Mouse (Mus musculus) midbrain, embryonic 12.5 days (tissue): ENCODE results near the gene Lrrn1. TPM values are rescaled to one million over a fixed set of nuclear protein-coding genes. Genes with fewer than 3 reads are reported as not detected.
A peak's percentile ranks its signal among the peaks of the same experiment; 100 is the strongest.

ENCODE experiments used
- ATAC-seq: fragments of 200-750 bp; cut with Nextera tagmentation; 2 replicates; pipeline ENCODE4 v1.8.0; 2017; ENCODE audit warnings: low read depth, moderate TSS enrichment, moderate library complexity; ENCODE audit not compliant: low FRiP score
- H3K27ac ChIP-seq: fragments of 300-500 bp; sonication (generic); replicated peaks from 2 replicates; pipeline ENCODE4 v1.5.1; 2016; ENCODE audit warnings: mild to moderate bottlenecking
- H3K27me3 ChIP-seq: fragments of 300-500 bp; sonication (generic); 2 replicates; pipeline ENCODE4 v1.6.1; 2016; ENCODE audit warnings: mild to moderate bottlenecking
- H3K36me3 ChIP-seq: fragments of 300-500 bp; sonication (generic); 2 replicates; pipeline ENCODE4 v1.6.1; 2016
- H3K4me1 ChIP-seq: fragments of 300-500 bp; sonication (generic); 2 replicates; pipeline ENCODE4 v1.6.1; 2016
- H3K4me2 ChIP-seq: fragments of 300-500 bp; sonication (generic); replicated peaks from 2 replicates; pipeline ENCODE4 v1.6.1; 2016; ENCODE audit warnings: mild to moderate bottlenecking, moderate library complexity
- H3K4me3 ChIP-seq: fragments of 300-500 bp; sonication (generic); 2 replicates; pipeline ENCODE4 v1.5.1; 2016; ENCODE audit warnings: mild to moderate bottlenecking
- H3K9ac ChIP-seq: fragments of 300-500 bp; sonication (generic); replicated peaks from 2 replicates; pipeline ENCODE4 v1.6.1; 2016; ENCODE audit warnings: mild to moderate bottlenecking, moderate library complexity
- H3K9me3 ChIP-seq: fragments of 300-500 bp; sonication (generic); 2 replicates; pipeline ENCODE4 v1.6.1; 2016; ENCODE audit warnings: mild to moderate bottlenecking
- WGBS: fragments of 180-500 bp; shearing (Covaris S2); methylation state at CpG from one replicate; pipeline ENCODE4 v1.1.7; 2016; 5-methylcytosine and 5-hydroxymethylcytosine counted together
- polyA plus RNA-seq: library from polyadenylated mRNA; unstranded; fragments of >200 nt; fragmentation: Nextera tagmentation; extraction: Ambion mirVana; gene quantifications from 2 replicates; pipeline ENCODE4 v1.2.1, GENCODE M21; 2016

Gene Lrrn1
- polyA plus RNA-seq, 1 experiment from 2014 or later = 94.2 TPM

GRCm38 (mm10) chr6:107541918-107542317, 12.3 kb downstream of the Lrrn1 start:
- Histone ChIP-seq H3K27ac (no peak overlapping the region), H3K4me1 (no peaks in the 10 kb centered on the region; the same call in 1 of the 2 replicates), H3K9me3 (no peaks in the 10 kb centered on the region), H3K4me3 (no peak overlapping the region), H3K36me3 (peaks cover 9% of the 10 kb centered on the region; the same call in 1 of the 2 replicates), H3K27me3 (no peaks in the 10 kb centered on the region), H3K9ac (no peak overlapping the region), H3K4me2 (no peak overlapping the region)
- 89% methylated on average over 4 of the region's 4 CpGs for WGBS
- no peak for ATAC-seq

DNA sequence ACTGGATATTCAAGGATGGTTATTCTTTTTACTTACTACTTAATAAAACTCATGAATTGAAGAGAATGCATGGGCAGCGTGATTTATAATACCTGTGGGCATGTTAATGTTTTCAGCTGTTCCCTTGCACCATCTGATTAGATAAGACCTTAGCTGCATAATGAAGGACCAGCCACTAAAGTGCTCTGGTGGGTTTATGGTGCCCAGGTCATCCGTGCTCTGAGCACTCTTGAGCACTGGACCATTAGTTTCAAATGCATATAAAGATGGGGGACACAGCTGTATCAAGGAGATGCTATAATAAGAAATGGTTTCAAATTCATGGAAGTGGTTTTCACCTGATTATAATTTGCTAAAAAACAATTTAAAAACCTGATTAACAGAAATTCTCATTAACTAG, 16.7 kb downstream of the Lrrn1 start:
- Histone ChIP-seq H3K4me3 (no peak overlapping the region), H3K4me2 (no peak overlapping the region), H3K27ac (no peak overlapping the region), H3K4me1 (no peaks in the 10 kb centered on the region; the same call in 1 of the 2 replicates), H3K36me3 (peaks cover 10% of the 10 kb centered on the region; the same call in 1 of the 2 replicates), H3K9ac (no peak overlapping the region), H3K9me3 (no peaks in the 10 kb centered on the region), H3K27me3 (no peaks in the 10 kb centered on the region)
- 83% methylated on average over 2 of the region's 2 CpGs for WGBS
- no peak for ATAC-seq

GRCm38 (mm10) chr6:107552511-107552910, 22.9 kb downstream of the Lrrn1 start:
- no peak overlapping the region for H3K9ac ChIP-seq
- no peaks in the 10 kb centered on the region for H3K27me3 ChIP-seq
- H3K27ac ChIP-seq = no peak overlapping the region
- 0 out of 2 replicates have a peak, but pooled peaks cover 9% of the 10 kb centered on the region for H3K4me1 ChIP-seq
- H3K9me3 ChIP-seq = no peaks in the 10 kb centered on the region
- ATAC-seq = no peak
- 0 out of 2 replicates have a peak, but pooled peaks cover 9% of the 10 kb centered on the region for H3K36me3 ChIP-seq
- H3K4me3 ChIP-seq = no peak overlapping the region
- 89% methylated on average over 1 of the region's 1 CpGs for WGBS
- no peak overlapping the region for H3K4me2 ChIP-seq

GRCm38 (mm10) chr6:107555364-107555763, 25.8 kb downstream of the Lrrn1 start:
- Histone ChIP-seq H3K4me2 (no peak overlapping the region), H3K4me1 (peaks cover 12% of the 10 kb centered on the region; the same call in 1 of the 2 replicates), H3K27ac (no peak overlapping the region), H3K27me3 (no peaks in the 10 kb centered on the region), H3K9me3 (no peaks in the 10 kb centered on the region), H3K4me3 (no peak overlapping the region), H3K9ac (no peak overlapping the region), H3K36me3 (peaks cover 15% of the 10 kb centered on the region)
- WGBS = 93% methylated on average over 5 of the region's 5 CpGs
- no peak for ATAC-seq

DNA sequence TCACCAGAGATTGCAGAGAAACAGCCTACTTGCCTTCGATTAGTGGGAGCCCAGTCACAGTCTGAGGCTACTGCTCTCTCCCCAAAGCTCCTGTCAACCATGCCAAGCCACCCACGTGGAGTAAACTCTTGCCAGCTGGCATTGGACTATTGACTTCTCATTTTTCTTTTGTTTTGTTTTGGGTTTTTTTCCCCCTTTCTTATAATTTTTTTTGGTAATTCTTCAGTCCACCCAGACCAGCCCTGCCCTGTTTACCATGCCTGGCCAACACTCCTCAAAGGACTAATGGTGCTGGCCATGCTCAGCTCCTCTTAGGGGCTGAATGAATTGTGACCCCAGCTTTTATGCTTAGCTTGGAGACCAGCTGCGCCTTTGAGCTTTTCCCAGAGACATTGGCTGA, 27.4 kb downstream of the Lrrn1 start:
- H3K9ac ChIP-seq = no peak overlapping the region
- H3K27ac ChIP-seq = no peak overlapping the region
- no peaks in the 10 kb centered on the region for H3K27me3 ChIP-seq
- no peak overlapping the region for H3K4me2 ChIP-seq
- no peaks in the 10 kb centered on the region for H3K9me3 ChIP-seq
- WGBS = 76% methylated on average over 3 of the region's 3 CpGs
- peaks cover 11% of the 10 kb centered on the region for H3K36me3 ChIP-seq
- peaks cover 12% of the 10 kb centered on the region; the same call in 1 of the 2 replicates for H3K4me1 ChIP-seq
- H3K4me3 ChIP-seq = no peak overlapping the region
- ATAC-seq = peak; percentile 51; the same call in 1 of the 2 replicates

- Histone ChIP-seq H3K9me3 (no peaks in the 10 kb centered on the region), H3K36me3 (peaks cover 7% of the 10 kb centered on the region), H3K4me2 (no peak overlapping the region), H3K4me1 (peaks cover 12% of the 10 kb centered on the region; the same call in 1 of the 2 replicates), H3K9ac (no peak overlapping the region), H3K27me3 (no peaks in the 10 kb centered on the region), H3K4me3 (no peak overlapping the region), H3K27ac (0 out of 2 replicates have a peak overlapping the region, but pooled peaks have one; percentile 42)
- ATAC-seq = no peak
- 85% methylated on average over 3 of the region's 3 CpGs for WGBS
These were observed 28.2 kb downstream of the Lrrn1 start for GRCm38 (mm10) chr6:107557806-107558205.

DNA sequence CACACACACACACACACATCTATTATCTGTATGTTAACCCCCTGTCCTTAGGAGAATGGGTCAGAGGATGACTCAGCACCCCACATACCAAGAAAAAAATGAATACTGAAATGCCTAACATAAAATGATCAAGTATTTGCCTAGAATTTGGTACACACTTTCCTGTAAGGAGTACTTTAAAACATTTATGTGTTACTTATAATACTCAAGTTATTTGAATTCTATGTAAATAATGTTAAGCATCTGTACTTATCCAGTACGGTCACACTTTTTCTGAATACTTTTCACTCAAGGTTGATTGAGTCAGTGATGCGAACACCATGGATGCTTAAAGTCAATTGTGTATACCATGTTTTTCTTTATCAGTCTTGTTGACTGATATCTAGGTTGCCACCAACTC, 32.7 kb downstream of the Lrrn1 start:
- WGBS = 96% methylated on average over 2 of the region's 2 CpGs
- Histone ChIP-seq H3K9me3 (no peaks in the 10 kb centered on the region), H3K36me3 (peaks cover 12% of the 10 kb centered on the region), H3K27me3 (no peaks in the 10 kb centered on the region), H3K9ac (no peak overlapping the region), H3K4me3 (no peak overlapping the region), H3K27ac (no peak overlapping the region), H3K4me2 (no peak overlapping the region), H3K4me1 (peaks cover 3% of the 10 kb centered on the region; the same call in 1 of the 2 replicates)
- ATAC-seq = no peak

GRCm38 (mm10) chr6:107566944-107567634, 37.5 kb downstream of the Lrrn1 start:
- Histone ChIP-seq H3K9ac (no peak overlapping the region), H3K27me3 (no peaks in the 10 kb centered on the region), H3K4me3 (no peak overlapping the region), H3K36me3 (peaks cover 34% of the 10 kb centered on the region), H3K4me1 (no peaks in the 10 kb centered on the region), H3K27ac (no peak overlapping the region), H3K9me3 (no peaks in the 10 kb centered on the region), H3K4me2 (no peak overlapping the region)
- no peak for ATAC-seq
- 90% methylated on average over 12 of the region's 12 CpGs for WGBS

- no peaks in the 10 kb centered on the region for H3K9me3 ChIP-seq
- no peak overlapping the region for H3K4me3 ChIP-seq
- no peaks in the 10 kb centered on the region for H3K27me3 ChIP-seq
- H3K36me3 ChIP-seq = peaks cover 14% of the 10 kb centered on the region
- H3K27ac ChIP-seq = no peak overlapping the region
- H3K9ac ChIP-seq = no peak overlapping the region
- no peaks in the 10 kb centered on the region for H3K4me1 ChIP-seq
- no peak for ATAC-seq
- H3K4me2 ChIP-seq = no peak overlapping the region
- 91% methylated on average over 3 of the region's 3 CpGs for WGBS
These were observed 45.0 kb downstream of the Lrrn1 start for GRCm38 (mm10) chr6:107574561-107574960.

DNA sequence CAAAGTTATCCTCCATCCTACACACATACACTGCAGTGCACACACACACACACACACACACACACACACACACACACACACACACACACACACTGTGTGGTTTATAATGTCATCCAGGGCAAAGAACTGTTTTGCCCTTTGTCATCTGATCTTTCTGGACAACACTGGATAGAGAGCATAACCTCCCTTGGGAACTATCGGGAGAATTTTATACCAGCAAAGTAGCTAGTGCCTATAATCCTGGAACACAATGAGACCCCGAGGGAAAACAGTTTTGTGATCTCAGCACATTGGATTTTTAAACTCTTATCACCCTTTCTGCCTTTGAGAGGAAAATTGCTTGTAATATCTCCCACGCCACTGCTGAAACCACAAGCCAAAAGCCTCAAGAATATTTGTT, 45.8 kb downstream of the Lrrn1 start:
- Histone ChIP-seq H3K9ac (no peak overlapping the region), H3K27ac (no peak overlapping the region), H3K27me3 (no peaks in the 10 kb centered on the region), H3K4me2 (no peak overlapping the region), H3K4me3 (no peak overlapping the region), H3K4me1 (no peaks in the 10 kb centered on the region), H3K36me3 (0 out of 2 replicates have a peak, but pooled peaks cover 8% of the 10 kb centered on the region), H3K9me3 (no peaks in the 10 kb centered on the region)
- WGBS = 78% methylated on average over 3 of the region's 3 CpGs
- ATAC-seq = no peak

- no peak overlapping the region for H3K4me2 ChIP-seq
- no peaks in the 10 kb centered on the region for H3K27me3 ChIP-seq
- H3K4me1 ChIP-seq = no peaks in the 10 kb centered on the region
- H3K36me3 ChIP-seq = 0 out of 2 replicates have a peak, but pooled peaks cover 8% of the 10 kb centered on the region
- WGBS = 99% methylated on average over 8 of the region's 8 CpGs
- H3K4me3 ChIP-seq = no peak overlapping the region
- no peak overlapping the region for H3K9ac ChIP-seq
- no peak overlapping the region for H3K27ac ChIP-seq
- no peaks in the 10 kb centered on the region for H3K9me3 ChIP-seq
- no peak; the same call in 1 of the 2 replicates for ATAC-seq
These were observed 47.7 kb downstream of the Lrrn1 start for GRCm38 (mm10) chr6:107577309-107577708.

DNA sequence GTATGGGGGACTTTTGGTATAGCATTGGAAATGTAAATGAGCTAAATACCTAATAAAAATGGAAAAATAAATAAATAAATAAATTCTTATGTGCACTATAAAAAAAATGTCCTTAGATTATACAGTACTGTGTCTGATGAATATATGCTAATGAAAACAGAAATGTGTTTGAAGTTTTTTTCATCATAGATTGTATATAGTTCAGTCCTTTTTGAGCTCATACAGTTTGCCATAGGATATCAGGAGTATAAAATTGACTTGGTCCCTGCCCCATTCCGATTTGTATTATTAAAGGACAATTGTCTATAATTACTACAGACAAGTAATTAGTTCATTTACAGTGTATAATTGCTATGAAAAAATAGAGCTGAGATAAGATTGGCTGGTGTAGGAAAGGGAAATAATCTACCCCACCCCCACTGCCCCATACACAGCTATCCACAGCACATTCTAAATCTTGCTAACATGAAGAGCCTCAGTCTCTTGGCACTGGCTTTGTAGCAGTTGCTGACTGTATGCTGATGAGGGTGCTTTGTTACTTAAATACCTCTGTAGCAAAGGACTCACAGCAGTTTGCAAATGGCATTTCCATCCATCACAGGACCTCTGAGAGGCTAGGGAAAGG, 54.3 kb downstream of the Lrrn1 start:
- no peak overlapping the region for H3K4me3 ChIP-seq
- no peaks in the 10 kb centered on the region for H3K27me3 ChIP-seq
- H3K9me3 ChIP-seq = no peaks in the 10 kb centered on the region
- no peak for ATAC-seq
- H3K27ac ChIP-seq = no peak overlapping the region
- no peaks in the 10 kb centered on the region for H3K36me3 ChIP-seq
- H3K9ac ChIP-seq = no peak overlapping the region
- WGBS = 88% methylated on average over 1 of the region's 1 CpGs
- no peak overlapping the region for H3K4me2 ChIP-seq
- no peaks in the 10 kb centered on the region for H3K4me1 ChIP-seq
